Mouse (Mus musculus): ENCODE results near the gene Plekhg5. TPM values are rescaled to one million over a fixed set of nuclear protein-coding genes. Genes with fewer than 3 reads are reported as not detected.

Gene Plekhg5
- total RNA-seq, 1 experiment from 2014 or later, result 15.6 TPM

- DNase-seq, result no peak
Measured at GRCm38 (mm10) chr4:152070494-152071396, 1.6 kb upstream of the Plekhg5 start.

DNA sequence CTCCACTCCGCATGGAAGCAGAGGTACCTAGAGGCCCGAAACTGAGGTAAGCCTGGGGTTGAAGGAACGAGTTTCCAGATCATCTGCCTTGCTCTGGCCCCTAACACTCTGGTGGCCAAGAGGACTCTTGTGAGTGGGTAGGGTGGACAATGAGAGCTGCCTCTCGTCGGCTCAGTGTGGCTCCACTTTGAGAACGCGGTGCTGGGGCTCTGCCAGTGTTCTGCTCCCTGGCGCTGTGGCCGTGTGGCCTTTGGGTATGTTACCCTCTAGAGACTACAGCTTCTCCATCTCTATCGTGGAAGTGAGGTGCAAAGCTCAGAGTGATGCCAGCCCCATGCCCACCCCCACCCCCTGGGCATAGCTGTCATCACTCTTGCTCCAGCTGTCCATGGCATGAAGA, 357 bp downstream of the Plekhg5 start:
- no peak for DNase-seq

DNA sequence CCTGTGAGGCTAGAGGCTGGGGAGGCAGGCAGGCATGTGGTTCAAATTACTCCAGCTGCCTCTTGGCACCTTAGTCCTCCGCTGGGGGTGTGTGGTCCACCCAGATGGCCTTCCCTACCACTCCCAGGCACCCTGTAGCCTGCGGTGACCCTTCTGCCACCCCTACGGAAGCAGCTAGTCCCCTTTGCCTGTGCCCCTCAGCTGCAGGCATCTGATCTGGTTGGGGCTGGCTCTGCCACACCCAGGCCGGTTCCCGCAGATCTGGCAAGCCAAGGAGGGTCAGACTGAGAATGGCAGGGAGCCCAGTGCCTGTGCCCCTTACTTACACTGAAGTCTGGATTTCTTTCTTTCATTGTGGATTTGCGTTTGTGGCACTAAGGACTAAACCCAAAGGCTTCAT, 1.4 kb downstream of the Plekhg5 start:
- DNase-seq, result no peak

GRCm38 (mm10) chr4:152074548-152074947, 2.2 kb downstream of the Plekhg5 start:
- DNase-seq, result no peak

DNA sequence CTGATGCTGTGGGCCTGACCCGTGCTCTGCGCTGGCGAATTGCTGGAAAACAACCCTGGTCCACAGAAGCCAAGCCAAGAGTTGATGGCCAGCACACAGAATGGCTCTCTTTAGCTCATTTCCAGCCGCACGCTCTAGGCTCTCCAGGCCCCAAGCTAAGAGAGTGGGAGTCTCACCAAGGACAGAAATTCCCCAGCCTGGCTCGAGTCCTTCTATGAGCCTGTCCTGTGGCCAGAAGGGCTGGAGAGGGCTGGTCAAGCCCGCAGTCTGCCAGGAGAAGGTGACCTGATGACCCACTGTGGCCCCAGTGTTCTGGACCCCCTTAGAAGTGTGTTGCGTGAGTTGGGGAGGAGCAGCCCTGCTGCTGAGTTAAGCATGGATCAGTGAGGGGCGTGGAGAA, 4.9 kb downstream of the Plekhg5 start:
- no peak for DNase-seq

- DNase-seq, result no peak
Measured at GRCm38 (mm10) chr4:152078105-152078530, 5.8 kb downstream of the Plekhg5 start.

DNA sequence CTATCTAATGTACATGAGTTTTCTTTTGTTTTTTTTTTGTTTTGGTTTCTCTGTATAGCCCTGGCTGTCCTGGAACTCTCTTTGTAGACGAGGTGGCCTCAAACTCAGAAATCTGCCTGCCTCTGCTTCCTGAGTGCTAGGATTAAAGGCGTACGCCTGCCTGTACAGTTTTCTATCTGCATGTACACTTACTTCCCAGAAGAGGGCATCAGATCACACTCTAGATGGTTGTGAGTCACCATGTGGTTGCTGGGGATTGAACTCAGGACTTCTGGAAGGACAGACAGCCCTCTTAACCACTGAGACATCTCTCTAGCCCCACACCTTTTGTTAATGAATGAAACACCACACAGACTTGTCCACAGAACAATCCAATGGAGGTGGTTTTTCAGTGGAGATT, 7.0 kb downstream of the Plekhg5 start:
- DNase-seq, result no peak

DNA sequence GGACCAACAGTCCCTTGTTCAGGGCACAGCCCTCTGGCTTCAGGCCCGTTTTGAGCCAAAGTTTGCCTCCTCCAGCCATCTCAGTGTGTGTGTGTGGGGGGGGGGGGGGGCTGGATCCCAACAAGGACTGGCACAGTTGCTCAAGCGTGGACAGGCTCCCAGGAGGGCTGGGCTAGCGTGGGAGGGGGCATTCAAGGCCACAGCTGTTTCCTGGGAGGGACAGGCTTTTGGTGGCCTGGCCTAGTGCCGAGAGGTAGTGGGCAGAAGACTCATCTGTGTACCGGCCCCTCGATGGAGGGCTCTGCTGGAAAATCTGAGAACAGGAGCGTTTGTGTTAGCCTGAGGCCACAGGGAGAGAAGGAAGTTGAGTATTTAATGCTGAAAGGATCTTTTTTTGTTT, 7.6 kb downstream of the Plekhg5 start:
- no peak for DNase-seq

DNA sequence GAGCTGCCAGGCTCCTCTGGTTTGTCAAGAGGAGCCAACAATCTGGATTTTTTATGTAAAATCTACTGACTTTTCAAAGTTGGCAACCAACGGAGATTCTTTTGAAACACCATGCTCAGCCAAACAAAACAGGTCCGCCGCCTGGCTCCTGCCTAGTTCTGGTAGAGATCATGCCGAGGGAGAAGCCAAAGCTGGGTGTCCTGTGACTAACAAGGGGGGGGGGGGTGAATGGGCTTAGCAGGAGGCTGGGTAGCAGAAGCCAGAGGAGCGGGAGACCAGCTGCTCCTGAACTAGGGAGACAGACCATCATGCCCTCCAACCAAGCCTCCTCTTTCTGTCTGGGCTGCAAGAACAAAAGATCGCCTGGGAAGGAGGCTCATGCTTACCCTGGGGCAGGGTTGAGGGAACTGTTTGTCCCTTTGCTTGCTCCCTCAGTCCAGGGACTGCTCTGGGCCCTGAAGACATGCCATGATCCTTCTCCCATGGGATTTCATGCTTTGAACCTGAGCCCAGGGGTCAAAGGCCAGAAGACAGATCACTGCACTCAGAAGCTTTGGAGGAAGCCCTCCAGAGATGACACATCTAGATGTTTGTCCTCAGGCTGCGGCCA, 11.4 kb downstream of the Plekhg5 start:
- DNase-seq, result no peak

- no peak for DNase-seq
Measured at GRCm38 (mm10) chr4:152084616-152085015, 12.3 kb downstream of the Plekhg5 start.

GRCm38 (mm10) chr4:152086505-152087210, 14.4 kb downstream of the Plekhg5 start:
- peak; percentile 80 for DNase-seq

- DNase-seq, result no peak
Measured at GRCm38 (mm10) chr4:152087211-152088081, 15.1 kb downstream of the Plekhg5 start.

GRCm38 (mm10) chr4:152088133-152088532, 15.8 kb downstream of the Plekhg5 start:
- DNase-seq, result peak; percentile 37

GRCm38 (mm10) chr4:152088556-152089120, 16.3 kb downstream of the Plekhg5 start:
- DNase-seq, result no peak

GRCm38 (mm10) chr4:152090191-152090590, 17.9 kb downstream of the Plekhg5 start:
- no peak for DNase-seq

DNA sequence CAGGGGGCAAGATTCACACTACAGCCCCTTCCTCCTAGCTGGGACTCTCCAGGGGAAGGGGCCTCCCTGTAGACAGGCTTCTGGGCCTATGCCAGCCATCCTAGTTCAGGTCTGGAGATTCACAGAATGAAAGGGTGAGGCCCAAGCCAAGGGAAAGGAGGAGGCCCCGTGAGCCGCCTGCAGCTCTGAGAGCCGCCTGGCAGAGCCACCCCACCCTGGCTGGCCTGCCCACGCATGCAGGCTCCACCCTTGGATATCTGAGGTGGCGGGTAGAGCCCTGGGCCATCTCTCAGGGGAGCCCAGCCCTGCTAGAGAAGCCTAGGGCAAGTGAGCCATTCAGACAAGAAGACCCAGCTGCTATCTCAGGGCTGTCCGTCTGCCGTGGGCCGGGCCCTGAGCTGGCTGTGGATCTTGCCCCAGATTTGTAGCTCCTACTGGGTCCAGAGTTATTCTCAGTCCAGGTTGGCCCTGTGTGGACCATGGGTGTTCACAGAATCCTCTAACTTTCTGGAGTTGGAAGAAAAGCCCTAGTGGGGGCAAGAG, 20.5 kb downstream of the Plekhg5 start:
- DNase-seq, result no peak

DNA sequence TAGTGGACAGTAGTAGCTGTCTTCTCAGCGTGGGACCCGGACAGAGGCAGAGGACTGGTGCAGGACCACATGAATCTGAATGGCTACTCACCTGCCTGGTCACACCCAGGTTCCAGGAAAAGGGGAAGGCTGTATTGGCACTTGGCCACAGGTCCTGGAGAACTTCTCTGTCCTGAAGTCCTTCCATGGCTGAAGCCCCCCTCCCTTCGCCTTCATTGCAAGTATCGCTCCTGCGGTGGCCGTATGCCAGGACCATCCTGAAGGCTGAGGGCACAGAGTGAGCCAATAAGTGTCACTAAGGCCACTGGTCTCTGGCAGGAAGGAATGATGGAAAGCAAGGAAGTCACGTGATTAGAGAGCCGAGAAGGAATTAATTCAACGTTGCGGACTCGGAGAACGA, 21.9 kb downstream of the Plekhg5 start:
- no peak for DNase-seq

DNA sequence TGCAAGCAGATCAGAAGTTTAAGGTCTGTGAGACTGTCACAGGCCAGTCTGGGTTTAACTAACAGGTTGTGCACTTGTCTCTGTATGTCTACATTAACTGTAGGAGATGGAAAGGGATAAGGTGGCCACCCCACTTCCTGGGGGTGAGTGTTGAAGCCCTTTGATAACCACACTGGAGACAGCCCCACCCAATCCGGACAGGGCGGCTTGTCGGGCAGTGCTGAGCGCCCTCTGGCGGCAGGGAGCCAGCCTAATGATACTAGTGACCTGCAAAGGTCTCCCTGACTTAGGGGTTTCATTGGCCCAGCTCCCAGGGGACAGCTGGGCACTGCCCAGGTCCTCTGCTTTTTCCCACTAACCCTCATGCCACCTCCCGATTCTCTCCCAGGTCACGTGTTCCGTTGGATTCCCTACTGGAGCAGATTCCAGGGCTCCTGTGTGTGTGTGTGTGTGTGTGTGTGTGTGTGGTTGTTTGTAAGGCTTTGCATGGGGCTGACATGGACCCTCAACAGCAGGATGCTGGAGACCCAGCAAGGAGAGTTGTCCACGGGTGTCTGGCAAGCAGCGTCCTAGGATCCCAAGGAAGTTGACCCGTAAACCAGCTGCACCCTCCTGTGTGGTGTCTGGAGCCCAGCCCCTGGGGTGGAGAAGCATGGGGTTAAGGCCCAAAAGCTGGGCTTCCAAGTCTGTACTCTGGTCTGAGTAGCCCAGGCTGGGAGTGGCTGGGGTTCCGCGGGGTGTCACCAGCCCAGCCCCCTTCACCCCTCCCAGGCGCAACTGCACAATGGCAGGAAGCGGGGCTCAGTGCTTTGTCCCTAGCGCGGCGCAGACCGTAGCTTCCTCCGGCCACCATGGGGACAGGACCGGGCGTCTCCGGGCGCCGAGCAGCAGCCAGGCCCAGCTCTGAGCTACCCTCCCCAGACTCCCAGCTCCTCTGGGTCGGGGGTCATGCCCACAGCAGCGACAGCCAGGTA, 23.9 kb downstream of the Plekhg5 start:
- DNase-seq, result peak; percentile 87

GRCm38 (mm10) chr4:152096927-152097326, 24.6 kb downstream of the Plekhg5 start:
- no peak for DNase-seq
